Mouse (Mus musculus) spleen, postnatal 10 days (tissue): ENCODE results near the gene Sik1.

Experiments
- DNase-seq, 2 experiments: peaks; one replicate each; pipeline ENCODE4 v3.0.0; 2021 to 2022; ENCODE audit warnings: low spot score in 2 of 2

Gene Sik1

GRCm38 (mm10) chr17:31832577-31832964 lies 23.0 kb downstream of the Sik1 start:
- no peak for DNase-seq

- DNase-seq, result no peak
Measured at GRCm38 (mm10) chr17:31831866-31832576, 23.6 kb downstream of the Sik1 start.

GRCm38 (mm10) chr17:31831097-31831865 lies 24.3 kb downstream of the Sik1 start:
- peak in 1 of 2 experiments; percentile 23 for DNase-seq

GRCm38 (mm10) chr17:31830506-31831075 lies 25.0 kb downstream of the Sik1 start:
- DNase-seq, result no peak

GRCm38 (mm10) chr17:31828916-31829315 lies 26.7 kb downstream of the Sik1 start:
- DNase-seq, result no peak

- no peak for DNase-seq
Measured at GRCm38 (mm10) chr17:31828118-31828517, 27.5 kb downstream of the Sik1 start.

GRCm38 (mm10) chr17:31827206-31827605 lies 28.4 kb downstream of the Sik1 start:
- peak in 1 of 2 experiments; percentile 51 for DNase-seq

GRCm38 (mm10) chr17:31826669-31827068 lies 28.9 kb downstream of the Sik1 start:
- DNase-seq, result peak in 1 of 2 experiments; percentile 42

GRCm38 (mm10) chr17:31825678-31826077 lies 29.9 kb downstream of the Sik1 start:
- no peak for DNase-seq

- DNase-seq, result no peak
Measured at GRCm38 (mm10) chr17:31824812-31825211, 30.8 kb downstream of the Sik1 start.

GRCm38 (mm10) chr17:31821136-31821933 lies 34.3 kb downstream of the Sik1 start:
- DNase-seq, result peak in 1 of 2 experiments; percentile 69

- DNase-seq, result no peak
Measured at GRCm38 (mm10) chr17:31820099-31820846, 35.3 kb downstream of the Sik1 start.

- no peak for DNase-seq
Measured at GRCm38 (mm10) chr17:31819372-31819771, 36.2 kb downstream of the Sik1 start.

GRCm38 (mm10) chr17:31817815-31818214 lies 37.8 kb downstream of the Sik1 start:
- DNase-seq, result no peak

- DNase-seq, result no peak
Measured at GRCm38 (mm10) chr17:31817203-31817602, 38.4 kb downstream of the Sik1 start.

- no peak for DNase-seq
Measured at GRCm38 (mm10) chr17:31814848-31815247, 40.8 kb downstream of the Sik1 start.

- no peak for DNase-seq
Measured at GRCm38 (mm10) chr17:31813938-31814622, 41.5 kb downstream of the Sik1 start.

- no peak for DNase-seq
Measured at GRCm38 (mm10) chr17:31811333-31811732, 44.3 kb downstream of the Sik1 start.

GRCm38 (mm10) chr17:31809894-31810293 lies 45.7 kb downstream of the Sik1 start:
- no peak for DNase-seq

GRCm38 (mm10) chr17:31809136-31809535 lies 46.5 kb downstream of the Sik1 start:
- peak in 1 of 2 experiments; percentile 40 for DNase-seq
